Mouse (Mus musculus) G1E (cell line): ENCODE data around the gene Col18a1.

ENCODE experiments used
- CTCF ChIP-seq: IDR thresholded peaks from 2 replicates; pipeline ENCODE4 v1.5.1; 2012; ENCODE audit warnings: low read depth, low read length, inconsistent platforms, mixed read lengths
- GATA1 ChIP-seq: IDR thresholded peaks from 2 replicates; pipeline ENCODE4 v1.6.1; 2012; ENCODE audit warnings: borderline replicate concordance, low read length, inconsistent platforms, mixed read lengths
- POLR2AphosphoS5 ChIP-seq: IDR thresholded peaks from 2 replicates; pipeline ENCODE4 v1.6.1; 2012; ENCODE audit warnings: low read depth, low read length, inconsistent platforms; ENCODE audit not compliant: insufficient replicate concordance
- TAL1 ChIP-seq: conservative IDR thresholded peaks from 2 replicates; pipeline ENCODE4 v1.6.1; 2012; ENCODE audit warnings: low read depth, low read length, inconsistent platforms, mixed read lengths

DNA sequence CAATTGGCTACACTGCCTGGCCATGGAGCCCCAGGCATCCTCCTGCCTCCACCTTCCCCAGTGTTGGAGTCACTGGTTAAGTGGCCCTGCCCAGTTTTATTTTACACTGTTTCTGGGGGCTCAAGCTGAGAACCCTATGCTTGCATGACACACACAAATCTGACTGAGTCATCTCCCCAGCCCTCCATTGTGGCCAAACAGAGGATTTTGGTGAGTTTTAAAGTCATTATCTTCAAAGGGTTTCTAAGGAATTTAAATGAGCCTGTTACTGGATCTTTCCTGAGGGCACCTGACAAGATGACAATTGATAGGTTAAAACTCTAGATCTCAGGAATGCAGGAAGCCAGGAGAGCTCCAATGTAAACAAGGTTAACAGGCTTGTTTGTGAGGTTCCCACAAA, 27.1 kb upstream of the Col18a1 start:
- TF ChIP-seq CTCF = no peak
- TF ChIP-seq GATA1 = no peak
- TF ChIP-seq TAL1 = no peak
- no peak for TF ChIP-seq POLR2AphosphoS5
